Mouse (Mus musculus): ENCODE results near the gene Negr1. TPM values are rescaled to one million over a fixed set of nuclear protein-coding genes. Genes with fewer than 3 reads are reported as not detected.

The Negr1 gene
- polyA plus RNA-seq, 1 experiment from 2014 or later, result 4.2 TPM

GRCm38 (mm10) chr3:156710693-156711092 lies 149.1 kb downstream of the Negr1 start:
- H3K9me3 ChIP-seq (ENCODE audit: control insufficient read depth, low read length), result no peaks in the 10 kb centered on the region
- H3K36me3 ChIP-seq (ENCODE audit: control insufficient read depth, insufficient read depth, low read length), result no peaks in the 10 kb centered on the region
- ATAC-seq (ENCODE audit: insufficient read depth, low FRiP score, low TSS enrichment) (no peak), DNase-seq (ENCODE audit: low spot score) (no peak)
- WGBS, result 86% methylated on average over 4 of the region's 4 CpGs
- no peaks in the 10 kb centered on the region for H3K27me3 ChIP-seq (ENCODE audit: control insufficient read depth, insufficient read depth, low read length)
- H3K4me1 ChIP-seq (ENCODE audit: control insufficient read depth, insufficient read depth, low read length), result no peaks in the 10 kb centered on the region
- no peak overlapping the region for H3K27ac ChIP-seq (ENCODE audit: low read depth, low read length)
- H3K4me2 ChIP-seq (ENCODE audit: low read depth), result no peak overlapping the region
- no peak overlapping the region for H3K4me3 ChIP-seq (ENCODE audit: low read depth, low read length)
- H3K9ac ChIP-seq (ENCODE audit: low read length), result no peak overlapping the region

- no peak for DNase-seq (ENCODE audit: low spot score)
- no peak overlapping the region for H3K4me2 ChIP-seq (ENCODE audit: low read depth)
- no peaks in the 10 kb centered on the region for H3K36me3 ChIP-seq (ENCODE audit: control insufficient read depth, insufficient read depth, low read length)
- no peak overlapping the region for H3K9ac ChIP-seq (ENCODE audit: low read length)
- no peak overlapping the region for H3K4me3 ChIP-seq (ENCODE audit: low read depth, low read length)
- H3K27me3 ChIP-seq (ENCODE audit: control insufficient read depth, insufficient read depth, low read length), result no peaks in the 10 kb centered on the region
- H3K4me1 ChIP-seq (ENCODE audit: control insufficient read depth, insufficient read depth, low read length), result no peaks in the 10 kb centered on the region
- no peak for ATAC-seq (ENCODE audit: insufficient read depth, low FRiP score, low TSS enrichment)
- no peak overlapping the region for H3K27ac ChIP-seq (ENCODE audit: low read depth, low read length)
- no peaks in the 10 kb centered on the region for H3K9me3 ChIP-seq (ENCODE audit: control insufficient read depth, low read length)
Observed at GRCm38 (mm10) chr3:156736335-156736734, 174.7 kb downstream of the Negr1 start.

DNA sequence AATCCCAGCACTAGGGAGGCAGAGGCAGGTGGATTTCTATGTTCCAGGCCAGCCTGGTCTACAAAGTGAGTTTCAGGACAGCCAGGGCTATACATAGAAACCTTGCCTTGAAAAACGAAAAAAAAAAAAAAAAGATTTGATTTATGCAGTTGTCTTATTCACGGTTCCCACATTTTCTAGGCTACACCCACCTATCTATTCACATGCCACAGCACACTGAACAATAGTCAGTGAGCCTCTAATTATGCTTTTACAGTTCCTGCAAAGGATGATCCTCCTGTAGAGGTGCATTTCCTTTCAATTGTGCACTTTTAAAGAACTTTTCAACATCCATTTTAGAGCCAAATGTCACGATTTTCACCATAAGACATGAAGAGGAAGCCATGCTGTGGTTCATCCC lies 177.9 kb downstream of the Negr1 start:
- Histone ChIP-seq H3K9me3 (ENCODE audit: control insufficient read depth, low read length) (no peaks in the 10 kb centered on the region), H3K36me3 (ENCODE audit: control insufficient read depth, insufficient read depth, low read length) (no peaks in the 10 kb centered on the region), H3K4me1 (ENCODE audit: control insufficient read depth, insufficient read depth, low read length) (no peaks in the 10 kb centered on the region), H3K27ac (ENCODE audit: low read depth, low read length) (no peak overlapping the region), H3K9ac (ENCODE audit: low read length) (no peak overlapping the region), H3K4me2 (ENCODE audit: low read depth) (no peak overlapping the region), H3K4me3 (ENCODE audit: low read depth, low read length) (no peak overlapping the region), H3K27me3 (ENCODE audit: control insufficient read depth, insufficient read depth, low read length) (no peaks in the 10 kb centered on the region)
- WGBS, result 75% methylated on average over 3 of the region's 3 CpGs
- DNase-seq (ENCODE audit: low spot score), result no peak
- no peak for ATAC-seq (ENCODE audit: insufficient read depth, low FRiP score, low TSS enrichment)

DNA sequence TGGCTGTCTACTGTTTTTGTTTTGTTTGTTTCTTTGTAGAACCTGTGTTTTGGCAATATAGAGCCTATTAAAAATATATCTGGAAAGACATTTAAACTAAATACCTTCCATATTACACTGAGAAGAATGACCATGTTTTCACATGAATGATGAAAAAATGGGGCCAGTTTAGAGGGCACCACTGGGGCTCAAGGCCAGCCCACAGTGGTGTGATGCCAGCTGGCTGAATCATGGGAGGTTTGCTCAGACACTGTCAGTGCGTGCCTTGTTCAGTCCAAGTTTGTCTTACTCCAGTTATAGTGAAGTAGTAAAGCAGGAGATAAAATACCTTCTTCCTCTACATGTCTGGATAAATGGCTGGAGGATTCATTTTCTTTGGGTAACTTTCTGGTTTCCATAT lies 181.7 kb downstream of the Negr1 start:
- H3K27me3 ChIP-seq (ENCODE audit: control insufficient read depth, insufficient read depth, low read length), result no peaks in the 10 kb centered on the region
- no peaks in the 10 kb centered on the region for H3K9me3 ChIP-seq (ENCODE audit: control insufficient read depth, low read length)
- no peak overlapping the region for H3K4me3 ChIP-seq (ENCODE audit: low read depth, low read length)
- no peaks in the 10 kb centered on the region for H3K4me1 ChIP-seq (ENCODE audit: control insufficient read depth, insufficient read depth, low read length)
- H3K9ac ChIP-seq (ENCODE audit: low read length), result no peak overlapping the region
- ATAC-seq (ENCODE audit: insufficient read depth, low FRiP score, low TSS enrichment) (no peak), DNase-seq (ENCODE audit: low spot score) (no peak)
- no peak overlapping the region for H3K4me2 ChIP-seq (ENCODE audit: low read depth)
- H3K27ac ChIP-seq (ENCODE audit: low read depth, low read length), result no peak overlapping the region
- WGBS, result 85% methylated on average over 1 of the region's 1 CpGs
- H3K36me3 ChIP-seq (ENCODE audit: control insufficient read depth, insufficient read depth, low read length), result no peaks in the 10 kb centered on the region

DNA sequence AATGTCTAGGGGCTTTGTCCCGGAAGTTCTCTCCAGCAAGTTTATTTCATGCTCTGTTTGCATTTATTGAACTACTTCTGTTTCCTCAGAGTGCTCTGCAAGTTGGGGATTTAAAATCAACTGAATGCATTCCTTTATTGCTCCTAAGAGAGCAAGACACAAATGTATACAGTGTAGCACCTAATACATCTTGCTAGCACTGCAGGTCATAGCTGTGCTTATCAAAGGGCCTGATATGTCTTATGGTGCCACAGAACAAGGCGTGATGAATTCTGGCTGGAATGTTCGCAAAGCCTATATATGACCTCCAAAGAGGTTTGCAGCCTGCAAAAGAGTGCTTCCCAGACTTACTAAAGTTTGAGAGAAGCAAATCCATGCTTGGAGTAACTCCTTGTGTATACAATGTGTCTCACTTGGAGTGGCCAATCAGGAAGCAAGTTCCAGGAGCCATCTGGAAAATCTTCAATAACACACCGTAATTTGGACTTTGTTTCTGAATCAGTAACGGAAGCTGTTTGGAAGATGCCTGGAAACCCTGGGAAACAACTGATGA lies 183.7 kb downstream of the Negr1 start:
- no peak for ATAC-seq (ENCODE audit: insufficient read depth, low FRiP score, low TSS enrichment)

GRCm38 (mm10) chr3:156747456-156747855 lies 185.9 kb downstream of the Negr1 start:
- Histone ChIP-seq H3K4me3 (ENCODE audit: low read depth, low read length) (no peak overlapping the region), H3K9ac (ENCODE audit: low read length) (no peak overlapping the region), H3K4me1 (ENCODE audit: control insufficient read depth, insufficient read depth, low read length) (no peaks in the 10 kb centered on the region), H3K9me3 (ENCODE audit: control insufficient read depth, low read length) (no peaks in the 10 kb centered on the region), H3K27me3 (ENCODE audit: control insufficient read depth, insufficient read depth, low read length) (no peaks in the 10 kb centered on the region), H3K36me3 (ENCODE audit: control insufficient read depth, insufficient read depth, low read length) (no peaks in the 10 kb centered on the region), H3K27ac (ENCODE audit: low read depth, low read length) (no peak overlapping the region), H3K4me2 (ENCODE audit: low read depth) (no peak overlapping the region)
- DNase-seq (ENCODE audit: low spot score), result no peak
- no peak for ATAC-seq (ENCODE audit: insufficient read depth, low FRiP score, low TSS enrichment)
- 87% methylated on average over 3 of the region's 3 CpGs for WGBS

More for the DNA sequence above, 183.7 kb downstream of the Negr1 start:
- DNase-seq (ENCODE audit: low spot score), result no peak
- Histone ChIP-seq H3K4me1 (ENCODE audit: control insufficient read depth, insufficient read depth, low read length) (no peaks in the 10 kb centered on the region), H3K4me2 (ENCODE audit: low read depth) (no peak overlapping the region), H3K4me3 (ENCODE audit: low read depth, low read length) (no peak overlapping the region), H3K36me3 (ENCODE audit: control insufficient read depth, insufficient read depth, low read length) (no peaks in the 10 kb centered on the region), H3K27ac (ENCODE audit: low read depth, low read length) (no peak overlapping the region), H3K9me3 (ENCODE audit: control insufficient read depth, low read length) (no peaks in the 10 kb centered on the region), H3K9ac (ENCODE audit: low read length) (no peak overlapping the region), H3K27me3 (ENCODE audit: control insufficient read depth, insufficient read depth, low read length) (no peaks in the 10 kb centered on the region)
- 87% methylated on average over 5 of the region's 5 CpGs for WGBS

GRCm38 (mm10) chr3:156753780-156754373 lies 192.3 kb downstream of the Negr1 start:
- DNase-seq (ENCODE audit: low spot score) (no peak), ATAC-seq (ENCODE audit: insufficient read depth, low FRiP score, low TSS enrichment) (no peak)
- no peaks in the 10 kb centered on the region for H3K27me3 ChIP-seq (ENCODE audit: control insufficient read depth, insufficient read depth, low read length)
- H3K27ac ChIP-seq (ENCODE audit: low read depth, low read length), result no peak overlapping the region
- no peak overlapping the region for H3K4me3 ChIP-seq (ENCODE audit: low read depth, low read length)
- H3K9me3 ChIP-seq (ENCODE audit: control insufficient read depth, low read length), result no peaks in the 10 kb centered on the region
- no peak overlapping the region for H3K4me2 ChIP-seq (ENCODE audit: low read depth)
- H3K36me3 ChIP-seq (ENCODE audit: control insufficient read depth, insufficient read depth, low read length), result no peaks in the 10 kb centered on the region
- no peaks in the 10 kb centered on the region for H3K4me1 ChIP-seq (ENCODE audit: control insufficient read depth, insufficient read depth, low read length)
- H3K9ac ChIP-seq (ENCODE audit: low read length), result no peak overlapping the region
- WGBS, result 83% methylated on average over 4 of the region's 4 CpGs

DNA sequence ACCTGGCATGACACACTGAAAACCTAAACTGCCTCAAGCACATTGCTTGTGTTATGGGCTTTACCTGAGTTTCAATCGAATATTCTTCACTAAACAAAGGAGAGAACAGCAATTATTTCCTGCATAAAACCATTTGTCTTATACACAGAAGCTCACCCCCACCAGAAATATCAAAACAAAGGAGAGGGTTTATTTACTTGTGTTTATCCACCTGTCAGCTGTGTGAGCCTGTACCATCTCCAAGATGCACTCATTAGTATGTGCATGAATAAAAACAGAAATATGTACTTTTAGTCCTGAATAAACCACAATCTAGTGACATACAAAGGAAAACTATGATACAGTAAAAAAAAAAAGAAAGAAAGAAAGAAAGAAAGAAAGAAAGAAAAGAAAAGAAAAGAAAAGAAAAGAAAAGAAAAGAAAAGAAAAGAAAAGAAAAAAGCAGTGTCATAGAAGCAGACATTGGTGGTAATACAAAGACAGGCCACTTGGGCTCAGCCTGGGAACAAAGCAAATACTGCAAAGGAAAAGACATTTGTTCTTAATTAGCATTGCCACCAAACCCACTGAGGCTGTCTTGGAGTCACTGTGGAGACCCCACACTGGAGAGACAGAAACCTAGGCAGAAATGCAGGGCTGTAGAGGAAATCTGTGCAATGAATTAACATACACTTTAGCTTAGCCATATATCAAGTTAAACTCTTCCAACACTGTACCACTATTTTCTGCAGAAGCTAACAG lies 193.4 kb downstream of the Negr1 start:
- Histone ChIP-seq H3K9ac (ENCODE audit: low read length) (no peak overlapping the region), H3K36me3 (ENCODE audit: control insufficient read depth, insufficient read depth, low read length) (no peaks in the 10 kb centered on the region), H3K4me3 (ENCODE audit: low read depth, low read length) (no peak overlapping the region), H3K27me3 (ENCODE audit: control insufficient read depth, insufficient read depth, low read length) (no peaks in the 10 kb centered on the region), H3K4me2 (ENCODE audit: low read depth) (no peak overlapping the region), H3K27ac (ENCODE audit: low read depth, low read length) (no peak overlapping the region), H3K4me1 (ENCODE audit: control insufficient read depth, insufficient read depth, low read length) (no peaks in the 10 kb centered on the region), H3K9me3 (ENCODE audit: control insufficient read depth, low read length) (no peaks in the 10 kb centered on the region)
- 75% methylated on average over 1 of the region's 1 CpGs for WGBS
- ATAC-seq (ENCODE audit: insufficient read depth, low FRiP score, low TSS enrichment), result no peak
- DNase-seq (ENCODE audit: low spot score), result no peak

- Histone ChIP-seq H3K27me3 (ENCODE audit: control insufficient read depth, insufficient read depth, low read length) (no peaks in the 10 kb centered on the region), H3K4me1 (ENCODE audit: control insufficient read depth, insufficient read depth, low read length) (no peaks in the 10 kb centered on the region), H3K9ac (ENCODE audit: low read length) (no peak overlapping the region), H3K4me2 (ENCODE audit: low read depth) (no peak overlapping the region), H3K27ac (ENCODE audit: low read depth, low read length) (no peak overlapping the region), H3K4me3 (ENCODE audit: low read depth, low read length) (no peak overlapping the region), H3K9me3 (ENCODE audit: control insufficient read depth, low read length) (no peaks in the 10 kb centered on the region), H3K36me3 (ENCODE audit: control insufficient read depth, insufficient read depth, low read length) (no peaks in the 10 kb centered on the region)
- peak; percentile 18; the same call in 1 of the 2 replicates for ATAC-seq (ENCODE audit: insufficient read depth, low FRiP score, low TSS enrichment)
- DNase-seq (ENCODE audit: low spot score), result no peak
- WGBS, result 54% methylated on average over 3 of the region's 3 CpGs
Observed at GRCm38 (mm10) chr3:156765015-156765414, 203.4 kb downstream of the Negr1 start.

Data from neural tube, embryonic 11.5 days (tissue).